Mouse (Mus musculus) small intestine, adult 2 months (tissue): ENCODE data around the gene Cox16.

Experiments used
- CTCF ChIP-seq: fragments of 200-500 bp; IDR thresholded peaks from 2 replicates; pipeline ENCODE4 v1.5.1; 2012; ENCODE audit warnings: low read depth, mild to moderate bottlenecking, control low read depth, inconsistent platforms, low read length, moderate library complexity, mixed read lengths; ENCODE audit not compliant: insufficient replicate concordance, insufficient read length; ENCODE audit errors: extremely low read depth
- POLR2A ChIP-seq: fragments of 200-500 bp; IDR thresholded peaks from 2 replicates; pipeline ENCODE4 v1.6.1; 2012; ENCODE audit warnings: low read depth, mild to moderate bottlenecking, control low read depth, inconsistent platforms, low read length, moderate library complexity

GRCm38 (mm10) chr12:81421846-81422245 lies 63.1 kb downstream of the Cox16 start, which contains the start of gene Adam4:
- TF ChIP-seq POLR2A (no peak), CTCF (no peak)
